Mouse (Mus musculus): Measurements from ENCODE around the gene Cacng3. TPM values are rescaled to one million over a fixed set of nuclear protein-coding genes. Genes with fewer than 3 reads are reported as not detected.

Cacng3 gene
- total RNA-seq, 2 experiments from 2014 or later: 158 to 185 TPM

- intact Hi-C loops (cut with DNase I): no loop called here
- peak; percentile 59 to 80 for DNase-seq (ENCODE audit: low spot score in 2 of 2)
Observed at GRCm38 (mm10) chr7:122803839-122804496, 133.7 kb downstream of the Cacng3 start.

DNA sequence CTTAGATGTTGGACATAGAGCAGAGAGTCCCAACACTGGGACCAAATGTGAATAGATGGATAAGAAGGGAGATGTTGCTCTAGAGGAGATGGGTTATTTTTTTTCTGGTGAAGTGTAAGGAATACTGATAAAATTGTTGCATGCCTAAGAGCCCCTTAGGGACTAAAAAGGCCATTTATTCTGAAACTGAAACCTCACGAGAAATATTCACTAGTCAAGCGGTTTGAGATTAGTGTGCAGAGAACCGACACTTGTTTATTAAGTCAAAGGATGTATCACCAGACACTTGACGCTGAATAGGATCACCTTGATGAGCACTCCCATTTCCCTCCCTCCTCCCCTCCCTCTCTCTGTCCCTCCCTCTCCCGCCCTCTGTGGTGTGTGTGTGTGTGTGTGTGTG is 136.2 kb downstream of the Cacng3 start:
- no peak for DNase-seq (ENCODE audit: low spot score in 2 of 2)
- intact Hi-C loops (cut with DNase I): no loop called here

DNA sequence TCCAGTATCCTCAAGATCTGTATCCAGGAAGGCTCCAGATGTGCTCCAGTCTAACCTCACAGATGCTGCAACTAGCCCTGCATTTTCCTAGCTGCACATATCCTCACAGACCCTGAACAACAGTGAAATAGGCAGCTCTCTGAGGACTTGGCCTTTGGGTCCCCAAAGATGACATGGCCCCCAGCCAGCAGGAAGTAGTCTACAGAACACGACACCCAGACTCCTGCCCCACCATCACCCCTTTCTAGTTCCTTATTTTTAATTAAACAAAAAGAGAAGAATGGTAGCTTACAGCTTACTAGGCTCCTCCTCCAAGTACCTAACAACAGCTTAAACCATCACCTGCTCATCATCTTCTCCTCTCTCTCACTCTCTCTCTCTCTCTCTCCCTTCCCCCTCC is 143.4 kb downstream of the Cacng3 start:
- DNase-seq (ENCODE audit: low spot score in 2 of 2): no peak
- intact Hi-C loops (cut with DNase I): no loop called here

DNA sequence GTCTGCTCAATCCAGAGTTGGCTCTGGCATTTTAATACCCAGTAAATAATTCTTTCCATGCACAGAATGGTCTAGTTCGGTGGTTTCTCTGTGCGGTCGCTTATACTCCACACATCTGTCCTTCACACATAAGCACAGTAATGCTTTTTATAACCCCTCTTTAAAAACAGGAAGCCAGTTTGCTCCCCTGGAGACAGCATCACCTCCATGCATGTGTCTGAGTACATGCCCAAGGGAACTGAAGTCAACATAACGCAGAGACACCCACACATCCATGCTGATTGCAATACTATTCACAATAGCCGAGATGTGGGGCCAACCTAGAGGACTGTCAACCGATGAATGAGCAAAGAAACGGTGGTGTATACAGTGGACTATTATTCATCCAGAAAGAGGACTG is 147.3 kb downstream of the Cacng3 start:
- DNase-seq (ENCODE audit: low spot score in 2 of 2): no peak
- intact Hi-C loops (cut with DNase I): no loop called here
